Mouse (Mus musculus) spleen, adult 2 months (tissue): Measurements from ENCODE around the gene Olfr1102.

Experiments
- CTCF ChIP-seq: fragments of 200-500 bp; IDR thresholded peaks from 2 replicates; pipeline ENCODE4 v1.5.1; 2011; ENCODE audit warnings: mild to moderate bottlenecking, inconsistent platforms; ENCODE audit not compliant: insufficient read depth, insufficient read length, insufficient replicate concordance; ENCODE audit errors: extremely low read depth
- POLR2A ChIP-seq: fragments of 200-500 bp; IDR thresholded peaks from 2 replicates; pipeline ENCODE4 v1.6.1; 2011; ENCODE audit warnings: low read depth, low read length, inconsistent platforms

- no peak for TF ChIP-seq POLR2A
- TF ChIP-seq CTCF: no peak
Observed at GRCm38 (mm10) chr2:86998098-86998497, at the start of gene Olfr1102.
